Mouse (Mus musculus): ENCODE data around the gene Olfr905.

Olfr905 gene

DNA sequence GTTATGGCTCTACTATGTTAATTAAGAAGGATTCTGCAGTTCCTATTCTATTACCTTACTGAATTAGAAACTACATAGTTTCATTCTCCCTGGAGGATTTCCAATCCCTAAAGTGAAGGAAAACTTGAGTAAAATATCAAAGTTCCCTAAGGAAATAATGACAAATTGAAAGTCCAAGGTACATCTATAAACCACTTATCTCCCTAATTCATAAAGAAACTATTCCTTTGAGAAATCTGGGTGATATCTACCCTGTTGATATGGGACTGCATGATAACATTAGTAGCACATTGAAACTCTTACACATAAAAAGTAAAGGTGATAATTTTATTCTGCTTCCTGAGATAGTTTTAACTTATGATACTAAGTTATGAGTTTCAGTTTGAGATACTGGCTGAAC is at the start of gene Olfr905:
TSS of gene Olfr905 (plus strand) at position 301 of the 400 bp plus-strand sequence.
- no peak for DNase-seq (ENCODE audit: low spot score)

DNA sequence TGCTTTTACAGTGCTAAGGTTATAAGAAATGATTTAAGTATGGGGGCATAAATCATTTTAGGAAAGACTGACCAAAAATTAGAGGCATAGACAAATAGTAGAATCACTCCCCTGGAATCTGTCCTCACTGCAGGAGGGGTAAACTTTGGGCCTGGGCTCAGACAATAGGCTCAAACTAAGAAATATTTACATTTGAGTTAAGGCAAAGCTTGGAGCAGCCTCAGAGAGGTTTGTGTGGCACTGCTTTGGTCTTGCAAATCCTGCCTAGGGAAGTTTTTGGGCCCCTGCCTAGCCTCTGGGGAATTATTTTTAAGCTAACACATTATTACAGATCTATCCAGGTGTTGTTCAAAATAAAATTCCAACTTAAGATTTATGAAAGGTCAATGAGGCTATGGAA is 47.1 kb upstream of the Olfr905 start:
- DNase-seq (ENCODE audit: low spot score) = no peak

DNA sequence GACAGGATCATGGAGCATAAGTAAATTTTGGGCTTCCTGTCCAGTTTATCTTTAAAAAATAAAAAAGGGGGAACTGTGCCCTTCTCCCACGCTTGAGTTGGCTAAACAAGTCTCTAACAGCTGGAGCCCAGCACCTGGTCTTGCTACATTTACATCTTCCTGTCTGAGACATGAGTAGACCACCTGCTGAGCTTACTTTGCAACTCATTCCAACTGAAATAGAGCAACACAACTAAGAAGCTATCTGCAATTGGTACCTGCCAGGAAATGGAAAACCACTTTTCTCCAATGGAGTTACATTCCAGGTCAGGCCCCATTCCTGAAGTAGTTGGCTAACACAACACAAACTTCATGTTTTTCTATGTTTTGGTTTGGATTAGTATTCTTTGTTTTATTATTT is 43.9 kb upstream of the Olfr905 start:
- DNase-seq (ENCODE audit: low spot score) = no peak

DNA sequence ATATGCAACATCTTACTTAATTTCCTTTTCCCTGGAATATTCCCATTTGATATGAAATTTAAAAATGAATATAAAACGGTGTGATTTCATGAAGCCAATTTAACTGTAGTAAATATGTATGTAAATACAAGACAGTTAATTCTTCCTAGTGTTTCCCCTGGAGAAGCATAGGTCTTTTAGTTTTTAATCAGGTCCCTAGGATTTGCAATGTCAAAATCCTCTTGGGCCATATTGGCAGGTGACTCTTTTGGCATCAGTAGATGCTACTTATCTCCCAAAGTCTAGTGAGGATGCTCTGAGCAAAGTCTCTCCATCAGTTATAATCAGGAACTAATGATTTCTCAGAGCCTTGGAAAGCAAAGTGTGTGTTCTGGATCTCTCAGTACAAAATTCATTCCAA is 41.8 kb upstream of the Olfr905 start, which contains the start of gene Olfr901:
TSS of gene Olfr901 (plus strand) at position 301 of the 400 bp plus-strand sequence.
- DNase-seq (ENCODE audit: low spot score) = no peak

DNA sequence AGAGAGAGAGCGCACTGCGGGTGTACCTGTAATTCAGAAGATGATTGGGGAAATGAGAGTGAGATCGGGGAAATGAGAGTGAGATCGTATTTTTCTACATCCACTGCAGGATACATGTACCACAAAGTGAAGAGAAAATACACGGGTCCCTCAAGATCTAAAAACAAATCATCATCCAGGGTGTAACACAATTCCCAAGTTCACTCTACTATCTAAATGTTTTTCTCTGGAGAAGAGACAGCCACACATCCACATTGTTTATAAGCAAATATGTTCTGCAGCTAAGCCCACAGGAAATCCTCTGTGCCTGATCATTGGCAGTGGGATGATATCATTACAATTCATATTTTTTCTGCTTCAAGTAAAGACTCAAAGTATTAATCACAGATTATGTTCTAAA is 23.6 kb upstream of the Olfr905 start, which contains the start of gene Olfr902:
TSS of gene Olfr902 (plus strand) at position 301 of the 400 bp plus-strand sequence.
- no peak for DNase-seq (ENCODE audit: low spot score)

DNA sequence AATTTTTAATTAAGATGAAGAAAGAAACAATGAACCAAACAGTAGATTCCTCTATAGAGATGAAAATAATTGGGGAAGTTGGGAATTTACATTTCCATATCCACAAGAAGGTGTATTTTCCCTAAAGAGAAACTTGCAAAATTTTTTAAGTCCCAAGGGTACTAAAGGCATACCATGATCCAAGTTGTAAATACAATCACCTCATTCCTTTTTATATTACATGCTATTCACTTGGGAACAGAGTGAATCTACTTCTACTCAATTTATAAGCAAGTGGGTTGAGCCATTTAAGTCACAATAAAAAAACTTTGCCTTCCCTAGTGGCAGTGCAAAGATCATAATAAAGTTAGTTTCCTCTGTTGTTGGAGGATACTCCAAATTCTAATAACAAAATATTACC is 8.1 kb upstream of the Olfr905 start, which contains the start of gene Olfr904:
TSS of gene Olfr904 (plus strand) at position 301 of the 400 bp plus-strand sequence.
- no peak for DNase-seq (ENCODE audit: low spot score)

DNA sequence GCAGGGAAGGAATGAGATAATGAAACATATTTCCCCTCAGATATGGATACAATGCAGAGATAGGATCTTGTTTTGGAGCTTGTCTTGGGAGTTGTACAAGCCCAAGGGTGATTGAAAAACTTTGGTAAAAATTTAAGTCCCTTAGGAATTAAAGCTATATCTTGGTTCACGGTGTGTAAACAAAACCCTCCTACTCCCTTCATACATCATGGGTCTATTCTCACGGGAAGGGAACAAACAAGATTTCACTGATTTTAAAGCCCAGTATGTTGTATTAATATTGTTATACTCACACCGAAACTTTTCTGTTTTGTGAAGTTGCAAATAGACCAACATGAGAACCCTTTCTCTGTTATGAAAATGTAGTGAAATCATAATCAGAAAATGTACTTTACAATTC is 15.9 kb downstream of the Olfr905 start, which contains the start of gene Olfr906:
TSS of gene Olfr906 (plus strand) at position 301 of the 400 bp plus-strand sequence.
- DNase-seq (ENCODE audit: low spot score) = no peak

DNA sequence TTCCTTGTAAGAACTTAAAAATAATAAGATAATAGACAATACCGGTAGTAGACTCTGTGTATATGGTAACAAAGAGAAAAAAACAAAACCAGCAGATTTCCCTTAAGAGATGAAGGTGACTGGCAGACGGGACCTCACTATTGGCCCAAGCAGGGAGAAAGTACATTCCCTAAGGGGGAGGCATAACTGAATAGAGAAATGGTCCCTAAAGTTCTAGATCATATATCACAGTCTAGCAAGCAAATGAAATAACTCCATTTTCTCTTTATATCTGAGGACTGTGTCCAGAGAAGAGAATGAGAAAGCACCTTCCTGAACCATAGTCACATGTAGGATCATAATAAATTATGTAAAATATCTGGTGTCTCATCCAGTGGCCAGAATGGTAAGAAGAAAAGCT is 24.6 kb downstream of the Olfr905 start, which contains the start of gene Olfr907:
TSS of gene Olfr907 (plus strand) at position 301 of the 400 bp plus-strand sequence.
- no peak for DNase-seq (ENCODE audit: low spot score)

DNA sequence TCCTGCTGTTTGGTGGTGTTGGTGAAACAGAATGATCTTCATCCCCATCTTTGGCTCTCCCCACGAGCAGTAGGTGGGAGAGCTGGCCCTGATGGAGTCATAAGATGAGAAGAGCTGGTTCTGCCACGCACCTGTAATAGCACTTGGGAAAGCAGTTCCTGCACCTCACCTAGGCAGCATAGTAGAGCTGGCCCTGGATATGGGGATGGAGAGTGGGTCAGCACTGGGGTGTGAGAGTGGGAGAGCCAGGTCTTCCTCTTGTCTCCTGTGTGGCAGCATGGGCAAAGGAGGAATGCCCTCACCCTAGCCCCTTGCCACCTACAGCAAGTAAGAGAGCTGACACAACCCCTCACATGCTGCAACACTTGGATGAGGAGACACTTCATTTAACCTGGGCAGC is 41.4 kb downstream of the Olfr905 start:
- no peak for DNase-seq (ENCODE audit: low spot score)

DNA sequence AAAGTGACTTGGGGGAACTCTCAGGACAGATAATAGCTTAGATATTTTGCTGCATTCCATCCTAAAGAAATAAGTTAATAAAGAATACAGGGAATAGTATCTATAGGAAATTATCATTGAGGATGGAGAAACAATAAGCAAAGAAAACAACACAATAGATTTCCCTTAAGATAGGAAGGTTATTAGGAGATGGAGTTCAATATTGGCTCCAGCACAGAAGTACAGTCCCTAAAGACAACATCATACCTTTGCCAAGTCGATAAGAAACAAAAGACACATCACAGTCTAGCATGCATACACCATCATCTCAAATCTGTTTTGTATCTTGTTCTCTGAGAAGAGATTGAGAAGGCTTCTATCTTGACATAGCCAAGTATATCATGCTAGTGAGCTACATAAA is 50.4 kb downstream of the Olfr905 start, which contains the start of gene Olfr911-ps1:
TSS of gene Olfr911-ps1 (plus strand) at position 301 of the 400 bp plus-strand sequence.
- no peak for DNase-seq (ENCODE audit: low spot score)

Data from urinary bladder, postnatal 14 days (tissue).